Mouse (Mus musculus): ENCODE results near the gene Unc93a. TPM values are rescaled to one million over a fixed set of nuclear protein-coding genes. Genes with fewer than 3 reads are reported as not detected.
"Not testable (repeated sequence)": the region's sequence is repeated elsewhere in the genome, so short reads cannot be mapped to it uniquely, and the experiment has no call there.

Unc93a gene
- polyA plus RNA-seq, 1 experiment: 0.22 TPM

DNA sequence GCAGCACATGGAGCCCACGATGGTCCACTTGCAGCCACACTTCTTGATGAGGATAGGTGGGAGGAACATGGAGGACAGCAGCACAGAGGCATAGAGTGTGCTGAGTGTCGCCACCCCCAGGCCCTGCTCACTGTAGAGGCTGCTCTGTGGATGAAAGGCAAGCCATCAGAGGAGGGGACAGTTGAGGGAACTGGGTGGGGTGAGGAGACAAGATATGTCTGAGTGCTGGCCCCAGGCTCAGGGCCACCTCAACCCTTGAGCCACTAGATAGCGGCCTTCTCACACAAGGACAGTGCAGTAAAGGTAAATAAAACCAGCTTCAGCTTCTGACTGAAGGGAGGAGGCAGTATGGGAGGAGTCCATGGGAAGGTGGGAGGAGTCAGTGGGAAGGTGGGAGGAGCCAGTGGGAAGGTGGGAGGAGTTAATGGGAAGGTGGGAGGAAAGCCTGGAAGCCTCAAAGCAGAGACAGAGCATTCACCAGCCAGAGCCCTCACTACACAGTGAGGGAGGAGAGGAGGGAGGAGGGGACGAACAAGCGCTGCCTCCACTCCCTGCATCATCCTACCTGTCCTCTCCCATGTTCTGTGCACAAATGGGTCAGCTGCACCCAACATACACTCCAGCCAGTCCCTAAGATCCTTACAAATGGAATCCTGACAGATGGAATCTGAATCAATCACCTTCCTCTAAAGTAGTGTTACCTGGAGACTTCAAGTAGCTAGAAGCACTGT is 8.1 kb downstream of the Unc93a start:
- DNase-seq; H3K4me3 ChIP-seq (replicated peaks; ENCODE audit: extremely low read depth, low read depth, low read length); H3K4me1 ChIP-seq (ENCODE audit: control insufficient read depth, insufficient read depth, low read length): not testable (repeated sequence)
- WGBS: 93% methylated on average over 2 of the region's 5 CpGs

DNA sequence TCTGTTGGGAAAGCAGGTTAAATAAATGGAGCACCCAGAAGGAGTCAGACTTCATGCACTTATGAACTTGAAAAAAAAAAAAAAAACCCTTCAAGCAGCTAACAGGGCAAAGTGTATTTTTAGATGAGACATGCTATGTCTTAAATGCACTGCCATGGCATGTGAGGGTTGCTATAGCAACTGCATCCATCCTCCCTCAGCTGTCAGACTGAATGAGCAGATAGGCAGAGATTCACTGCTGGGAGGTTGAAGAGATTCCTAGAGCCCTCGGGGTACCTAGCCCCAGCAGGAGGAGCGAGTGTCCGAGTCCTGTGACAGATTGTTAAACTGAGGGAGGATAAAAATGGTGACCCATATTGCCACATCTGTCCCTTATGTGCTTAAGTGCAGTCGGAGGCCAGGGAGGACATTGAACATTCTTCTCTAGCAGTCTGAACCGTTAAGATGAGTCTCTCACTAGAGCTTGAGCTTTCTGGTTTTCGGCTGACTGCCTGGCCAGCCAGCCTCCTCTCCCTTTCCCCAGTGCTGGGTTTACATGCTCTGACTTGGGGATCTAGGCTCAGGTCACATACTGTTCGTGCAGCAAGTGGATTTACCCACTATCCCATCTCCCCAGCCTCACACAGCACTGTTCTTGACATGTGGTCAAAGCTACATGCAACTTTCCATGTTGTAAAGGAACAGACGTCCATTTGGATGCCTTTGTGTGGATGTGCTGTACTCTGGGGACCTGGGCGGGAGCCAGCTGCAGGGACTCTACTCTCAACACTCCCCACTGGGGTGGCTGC is 18.9 kb downstream of the Unc93a start:
- DNase-seq; H3K4me3 ChIP-seq (replicated peaks; ENCODE audit: extremely low read depth, low read depth, low read length); H3K4me1 ChIP-seq (ENCODE audit: control insufficient read depth, insufficient read depth, low read length): not testable (repeated sequence)
- 45% methylated on average over 3 of the region's 9 CpGs for WGBS

DNA sequence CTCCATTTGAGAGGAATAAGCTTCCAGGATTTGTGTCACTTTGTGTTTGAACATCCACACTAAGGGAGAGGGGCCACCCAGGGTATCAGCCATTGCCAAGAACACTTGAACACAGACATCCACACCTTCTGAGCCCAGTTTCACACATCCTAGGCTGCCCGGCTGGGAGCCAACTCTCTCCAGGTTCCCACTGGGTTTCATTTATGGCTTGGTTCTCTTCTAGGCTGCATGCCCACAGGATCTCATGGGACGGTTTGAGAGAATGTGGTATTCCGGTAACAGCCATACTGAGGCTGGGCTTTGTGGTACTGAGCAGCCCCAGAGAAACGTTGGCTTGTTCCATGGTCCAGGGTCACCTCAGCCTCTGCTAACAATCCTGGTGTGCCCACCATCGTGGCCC is 25.0 kb downstream of the Unc93a start:
- not testable (repeated sequence) for H3K4me3 ChIP-seq (replicated peaks; ENCODE audit: extremely low read depth, low read depth, low read length); DNase-seq; H3K4me1 ChIP-seq (ENCODE audit: control insufficient read depth, insufficient read depth, low read length)
- WGBS: 78% methylated on average over 5 of the region's 5 CpGs

DNA sequence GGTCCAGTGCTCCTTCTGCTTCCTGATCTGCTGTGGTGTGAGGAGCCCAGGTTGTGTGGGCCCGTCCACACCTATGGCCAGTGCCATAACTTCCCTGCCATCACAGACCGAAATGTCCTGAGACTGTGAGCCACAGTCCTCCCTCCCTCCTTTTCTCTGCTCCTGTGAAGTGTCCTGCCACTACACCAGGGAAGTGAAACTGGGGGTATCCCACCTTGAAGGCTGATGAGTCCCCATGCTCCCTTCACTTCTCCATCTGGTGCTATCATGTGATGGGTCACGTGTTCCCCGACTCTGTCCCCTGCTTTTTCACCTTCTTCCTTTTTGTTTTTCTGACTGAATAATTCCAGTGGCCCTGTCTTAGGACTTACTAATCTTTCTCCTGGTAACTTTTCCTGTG is 38.6 kb downstream of the Unc93a start:
- not testable (repeated sequence) for DNase-seq; H3K4me3 ChIP-seq (replicated peaks; ENCODE audit: extremely low read depth, low read depth, low read length); H3K4me1 ChIP-seq (ENCODE audit: control insufficient read depth, insufficient read depth, low read length)
- 93% methylated on average over 3 of the region's 4 CpGs for WGBS

DNA sequence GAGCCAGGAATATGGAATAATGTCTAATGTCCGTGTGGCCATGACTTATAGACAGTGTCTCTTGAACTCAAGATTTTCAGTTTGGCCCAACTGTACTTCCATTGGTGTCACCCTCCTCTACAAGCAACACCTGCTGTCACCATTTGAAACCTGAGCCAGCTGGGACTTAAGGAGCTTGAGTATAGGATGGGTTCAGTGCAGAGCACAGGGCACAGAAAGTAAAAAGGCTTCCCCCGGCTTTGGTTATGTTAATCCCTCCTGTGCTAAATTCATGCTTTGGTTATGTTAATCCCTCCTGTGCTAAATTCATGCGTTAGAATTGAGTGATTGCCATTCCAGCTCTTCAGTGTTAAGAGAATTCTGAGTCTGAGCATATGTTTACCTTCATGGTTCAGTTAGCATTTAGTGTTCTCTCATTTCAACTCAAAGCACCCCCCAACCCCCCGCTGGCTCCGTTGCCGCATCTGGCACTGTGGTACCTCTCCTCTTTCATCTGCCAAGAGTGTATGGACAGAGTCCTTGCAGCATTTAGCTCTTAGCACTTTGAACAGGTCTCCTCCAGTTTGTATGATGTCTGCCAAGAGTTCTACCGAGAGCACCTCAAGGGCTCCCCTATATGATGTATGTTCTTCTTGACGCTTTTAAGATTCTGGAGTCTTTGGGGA is 39.4 kb downstream of the Unc93a start:
- not testable (repeated sequence) for H3K4me1 ChIP-seq (ENCODE audit: control insufficient read depth, insufficient read depth, low read length); DNase-seq; H3K4me3 ChIP-seq (replicated peaks; ENCODE audit: extremely low read depth, low read depth, low read length)
- WGBS: 67% methylated on average over 8 of the region's 8 CpGs

DNA sequence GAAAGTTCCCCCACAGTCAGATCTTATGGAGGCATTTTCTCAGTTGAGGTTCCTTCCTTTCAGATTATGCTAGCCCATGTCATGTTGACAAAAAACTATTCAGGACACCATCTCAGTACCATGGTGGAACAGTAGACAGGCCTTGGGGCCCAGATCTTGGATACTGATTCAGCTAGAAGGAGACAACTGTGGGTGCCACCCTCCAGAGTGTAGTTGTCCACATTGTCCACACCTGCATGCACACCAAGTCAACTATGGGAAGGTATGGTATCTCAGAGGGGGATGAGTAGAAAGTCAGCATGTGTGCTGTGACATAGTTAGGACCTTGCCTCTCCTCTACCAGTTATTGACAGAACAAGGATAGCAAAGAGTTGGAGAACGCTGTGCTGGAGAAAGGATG is 40.1 kb downstream of the Unc93a start:
- 90% methylated on average over 1 of the region's 1 CpGs for WGBS

DNA sequence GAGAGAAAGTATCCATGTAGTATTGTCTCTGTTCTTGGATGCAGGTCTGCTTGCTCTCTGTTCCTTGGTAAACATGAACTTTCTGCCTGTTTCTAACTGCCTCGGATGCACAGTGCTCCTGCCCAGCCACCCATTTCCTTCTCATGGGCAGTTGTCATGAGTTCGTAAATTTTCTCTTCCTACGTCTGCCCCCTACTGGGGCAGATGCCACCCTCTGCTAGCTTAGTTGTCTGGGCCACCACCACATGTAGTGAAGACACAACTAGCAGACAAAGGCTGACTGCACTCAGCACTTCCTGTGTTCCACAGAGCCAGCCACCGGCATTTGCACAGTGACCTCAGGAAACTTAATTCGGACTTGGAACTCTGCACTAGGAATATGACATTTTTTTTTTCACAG is 62.4 kb downstream of the Unc93a start:
- 59% methylated on average over 5 of the region's 5 CpGs for WGBS
- DNase-seq; H3K4me3 ChIP-seq (replicated peaks; ENCODE audit: extremely low read depth, low read depth, low read length); H3K4me1 ChIP-seq (ENCODE audit: control insufficient read depth, insufficient read depth, low read length): not testable (repeated sequence)

More for the DNA sequence above, 40.1 kb downstream of the Unc93a start:
- DNase-seq; H3K4me1 ChIP-seq (ENCODE audit: control insufficient read depth, insufficient read depth, low read length); H3K4me3 ChIP-seq (replicated peaks; ENCODE audit: extremely low read depth, low read depth, low read length): not testable (repeated sequence)

DNA sequence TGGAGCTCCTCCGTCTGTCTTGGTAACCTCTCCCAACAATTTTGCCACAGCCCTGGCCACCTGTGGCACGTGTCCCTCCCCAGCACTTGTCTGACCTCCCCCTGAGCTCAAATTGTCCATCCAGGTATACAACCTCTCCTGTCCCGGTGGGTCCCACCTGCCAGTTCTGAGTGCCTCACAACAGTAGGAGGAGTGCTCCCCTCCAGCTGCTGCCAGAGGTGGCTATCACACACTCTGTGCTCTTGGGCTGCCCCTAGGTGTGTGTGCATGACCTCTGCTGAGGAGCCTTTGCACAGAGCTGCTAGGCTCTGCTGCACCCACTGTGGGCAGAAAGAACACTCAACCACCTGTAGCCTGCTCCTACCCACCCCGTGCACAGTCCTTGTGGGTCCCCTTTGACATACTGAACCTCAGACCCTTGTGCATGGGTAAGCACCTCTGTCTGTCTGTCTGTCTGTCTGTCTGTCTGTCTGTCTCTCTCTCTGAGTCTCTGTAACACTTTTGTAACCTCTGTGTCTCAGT is 63.7 kb downstream of the Unc93a start:
- not testable (repeated sequence) for H3K4me1 ChIP-seq (ENCODE audit: control insufficient read depth, insufficient read depth, low read length); H3K4me3 ChIP-seq (replicated peaks; ENCODE audit: extremely low read depth, low read depth, low read length); DNase-seq
- WGBS: 90% methylated on average over 1 of the region's 4 CpGs

DNA sequence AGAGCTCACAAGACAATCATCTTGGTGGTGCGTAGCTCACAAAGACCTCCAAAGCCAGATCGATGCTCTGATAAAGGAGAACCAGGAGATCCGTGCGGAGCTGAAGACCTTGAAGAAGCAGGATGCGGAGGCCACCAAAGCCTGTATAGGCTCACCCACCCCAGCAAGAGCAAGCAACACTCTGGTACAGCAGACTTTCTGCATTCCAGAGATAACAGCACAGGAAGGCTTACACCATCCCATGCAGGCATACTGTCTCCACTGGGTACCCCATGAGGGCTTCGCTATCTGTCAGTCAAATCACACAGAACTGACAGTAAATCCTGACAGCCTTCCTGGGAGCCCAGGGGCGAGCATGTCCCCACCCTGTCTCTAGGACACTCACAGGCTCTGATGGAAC is 68.7 kb downstream of the Unc93a start:
- 66% methylated on average over 5 of the region's 7 CpGs for WGBS
- not testable (repeated sequence) for DNase-seq; H3K4me1 ChIP-seq (ENCODE audit: control insufficient read depth, insufficient read depth, low read length); H3K4me3 ChIP-seq (replicated peaks; ENCODE audit: extremely low read depth, low read depth, low read length)

DNA sequence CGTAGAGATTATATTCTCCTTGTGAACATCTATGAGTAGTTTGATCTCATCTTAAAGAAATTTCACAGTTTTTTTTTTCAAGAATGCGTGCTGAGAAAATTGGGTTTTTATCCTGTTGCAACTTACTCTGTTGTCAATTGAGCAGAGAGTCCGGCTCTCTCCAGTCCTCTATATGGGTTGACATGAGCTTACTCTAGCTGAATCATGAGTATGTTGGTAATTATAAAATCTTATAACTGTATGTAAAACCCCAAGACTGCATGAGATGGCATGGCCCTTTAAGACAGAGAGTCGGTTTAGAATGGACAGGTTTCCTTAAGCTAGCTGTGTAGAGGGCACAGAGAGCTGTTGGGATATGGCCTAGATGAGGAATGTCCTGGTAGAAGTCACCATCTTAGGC is 70.8 kb downstream of the Unc93a start, which contains the start of gene Tcp10b:
Tcp10b (plus strand) TSS at position 301 of the 400 bp plus-strand sequence.
- 91% methylated on average over 4 of the region's 4 CpGs for WGBS
- DNase-seq; H3K4me3 ChIP-seq (replicated peaks; ENCODE audit: extremely low read depth, low read depth, low read length); H3K4me1 ChIP-seq (ENCODE audit: control insufficient read depth, insufficient read depth, low read length): not testable (repeated sequence)

Other genes starting within 250 kb of the Unc93a start
- gene Pnldc1, start 221.6 kb downstream of the Unc93a start, polyA plus RNA-seq (2012; rRNA removed): 1.3 and 1.9 TPM in 2 replicates
- 39.7 and 47.7 TPM in 2 replicates for gene Tcp1, start 216.1 kb downstream of the Unc93a start, polyA plus RNA-seq (2012; rRNA removed)
- 18.8 and 19.3 TPM in 2 replicates for gene Mrpl18, start 215.5 kb downstream of the Unc93a start, polyA plus RNA-seq (2012; rRNA removed)
- gene Acat3, start 191.2 kb downstream of the Unc93a start, polyA plus RNA-seq (2012; rRNA removed): 0.24 and 0.51 TPM in 2 replicates
- gene Acat2, start 171.1 kb downstream of the Unc93a start, polyA plus RNA-seq (2012; rRNA removed): 13.0 and 19.4 TPM in 2 replicates
- 16.1 and 19.4 TPM in 2 replicates for gene Wtap, start 137.6 kb downstream of the Unc93a start, polyA plus RNA-seq (2012; rRNA removed)
- 285 and 325 TPM in 2 replicates for gene Sod2, start 125.0 kb downstream of the Unc93a start, polyA plus RNA-seq (2012; rRNA removed)
- not detected in 2 replicates for gene Gpr31b, start 79.5 kb downstream of the Unc93a start, polyA plus RNA-seq (2012; rRNA removed)
- gene Tcp10b, start 70.7 kb downstream of the Unc93a start, polyA plus RNA-seq (2012; rRNA removed): 0.07 and 0.13 TPM in 2 replicates
- not detected in 2 replicates for gene Smok2a, start 89.4 kb upstream of the Unc93a start, polyA plus RNA-seq (2012; rRNA removed)
- gene Smok2b, start 98.4 kb upstream of the Unc93a start, polyA plus RNA-seq (2012; rRNA removed): not detected in 2 replicates
- gene Tcp10c, start 222.8 kb upstream of the Unc93a start, polyA plus RNA-seq (2012; rRNA removed): not detected in 2 replicates

Measured in lung, adult 2 months (tissue).